In the genomic region with DNA sequence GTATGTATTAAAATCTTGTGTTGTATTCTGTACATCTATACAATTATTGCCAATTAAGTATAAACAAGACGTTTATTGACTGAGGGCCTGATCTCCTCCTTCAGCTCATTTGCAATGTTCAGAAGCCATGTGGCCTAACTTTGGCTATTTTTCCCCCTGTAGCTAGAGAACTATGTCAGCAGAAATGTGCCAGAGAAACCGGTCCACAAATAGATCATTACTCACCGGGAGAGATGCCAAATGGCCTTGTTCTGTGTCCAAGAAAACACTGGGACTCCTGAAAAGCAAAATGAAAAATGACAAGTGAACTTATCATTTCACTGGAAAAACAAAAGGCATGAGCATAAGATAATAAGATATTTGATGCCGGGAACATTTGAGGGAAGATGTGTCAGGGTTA, we compare ENCODE assay signal across 8 mouse cellular contexts. TPM values are rescaled to one million over a fixed set of nuclear protein-coding genes. Genes with fewer than 3 reads are reported as not detected.
DNase-seq lines count a peak whose midpoint lies in the region; ATAC-seq and TF ChIP-seq lines count a peak whose summit lies in the region.
"Had no signal": no experiment of that assay in that cellular context is flagged by ENCODE, and none has a peak within 500 bp of the region (broad histone marks: within the 10 kb centered on the region; RNA-seq: fewer than 3 reads in every experiment).

No protein-coding gene starts in this region.

- no peak for TF ChIP-seq CTCF in lung, postnatal 0 days (IDR thresholded peaks at IDR 0.05)

- H3K27ac ChIP-seq in lung, postnatal 0 days (ENCODE audit: low read length), result no peak overlapping the region
- no peak overlapping the region for H3K27ac ChIP-seq in forebrain, embryonic 12.5 days

- no peak overlapping the region for H3K4me2 ChIP-seq in lung, postnatal 0 days (replicated peaks; ENCODE audit: low read depth, low read length)
- no peak overlapping the region for H3K4me2 ChIP-seq in forebrain, embryonic 12.5 days

- no peaks in the 10 kb centered on the region for H3K36me3 ChIP-seq in lung, postnatal 0 days (ENCODE audit: insufficient read depth, low read length)
- no peaks in the 10 kb centered on the region for H3K36me3 ChIP-seq in forebrain, embryonic 12.5 days (replicated peaks)

- no peaks in the 10 kb centered on the region for H3K9me3 ChIP-seq in lung, postnatal 0 days (ENCODE audit: low read length)
- no peaks in the 10 kb centered on the region for H3K9me3 ChIP-seq in forebrain, embryonic 12.5 days

- H3K4me3 ChIP-seq in lung, postnatal 0 days (ENCODE audit: low read depth, low read length), result no peak overlapping the region
- no peak overlapping the region for H3K4me3 ChIP-seq in forebrain, embryonic 12.5 days (replicated peaks)

- TF ChIP-seq EP300 in lung, postnatal 0 days (IDR thresholded peaks at IDR 0.05), result no peak

- no peak for ATAC-seq in lung, postnatal 0 days
- ATAC-seq in forebrain, embryonic 12.5 days (ENCODE audit: low FRiP score), result no peak

- no peaks in the 10 kb centered on the region for H3K27me3 ChIP-seq in lung, postnatal 0 days (replicated peaks; ENCODE audit: insufficient read depth, low read length)
- H3K27me3 ChIP-seq in forebrain, embryonic 12.5 days, result no peaks in the 10 kb centered on the region

- no peaks in the 10 kb centered on the region for H3K4me1 ChIP-seq in lung, postnatal 0 days (ENCODE audit: insufficient read depth, low read depth, low read length)
- H3K4me1 ChIP-seq in forebrain, embryonic 12.5 days, result no peaks in the 10 kb centered on the region

- no peak overlapping the region for H3K9ac ChIP-seq in lung, postnatal 0 days (replicated peaks; ENCODE audit: low read depth)
- no peak overlapping the region for H3K9ac ChIP-seq in forebrain, embryonic 12.5 days

- intact Hi-C loops in heart, postnatal 36 days (cut with DNase I), result no loop called here

- peak; percentile 46 for DNase-seq in urinary bladder, postnatal 14 days (ENCODE audit: low spot score)
- DNase-seq in urinary bladder, postnatal 10 days (ENCODE audit: low spot score), result no peak
- peak; percentile 85 for DNase-seq in cerebellum, adult 9-11 months
- peak; percentile 58 to 61 for DNase-seq in heart, postnatal 36 days
- peak; percentile 55 for DNase-seq in lung, postnatal 0 days (ENCODE audit: low spot score)
- no peak for DNase-seq in embryo, embryonic 10 days (ENCODE audit: low spot score)

- 51% methylated on average over 4 of the region's 4 CpGs for WGBS in lung, postnatal 0 days
- WGBS in forebrain, embryonic 12.5 days, result 87% methylated on average over 4 of the region's 4 CpGs

RNA-seq across cellular contexts. Expression of a gene that starts 13.8 kb away (rescaled TPM):
- total RNA-seq in heart, postnatal 36 days (2021), result not detected
- polyA plus RNA-seq in lung, postnatal 0 days (2015; fragmentation: Nextera tagmentation; extraction: Ambion mirVana), result 0.11 and 0.21 TPM in 2 replicates
- polyA plus RNA-seq in forebrain, embryonic 12.5 days (2016; fragmentation: Nextera tagmentation; extraction: Ambion mirVana), result 19.9 and 20.4 TPM in 2 replicates
- polyA plus RNA-seq: testis, adult 2 months had no signal

Comparison
In these comparisons a context has a peak if more than half of its experiments do, and no peak if none do; other contexts are left out.
1. DNase-seq: peak in urinary bladder, postnatal 14 days (single experiment), cerebellum, adult 9-11 months (single experiment), heart, postnatal 36 days (2 of 2) and lung, postnatal 0 days (single experiment); none in urinary bladder, postnatal 10 days (single experiment) and embryo, embryonic 10 days (single experiment).
2. RNA of a gene that starts 13.8 kb away (polyA plus RNA-seq): 19.9 to 20.4 TPM in forebrain, embryonic 12.5 days; 0.11 to 0.21 TPM in lung, postnatal 0 days; every median in the first group is over 10 times any median in the second.